Mouse (Mus musculus) lung, embryonic 14.5 days (tissue): Measurements from ENCODE around the gene Hoxd4. TPM values are rescaled to one million over a fixed set of nuclear protein-coding genes. Genes with fewer than 3 reads are reported as not detected.

Experiments
- ATAC-seq: fragments of 200-750 bp; cut with Nextera tagmentation; 2 replicates; pipeline ENCODE4 v1.8.0; 2017; ENCODE audit warnings: mild to moderate bottlenecking, moderate TSS enrichment, moderate library complexity; ENCODE audit not compliant: insufficient read depth
- DNase-seq: peaks from one replicate; pipeline ENCODE4 v3.0.0-alpha.2; 2015
- H3K27ac ChIP-seq: fragments of 300-500 bp; sonication (generic); 2 replicates; pipeline ENCODE4 v1.5.1; 2014; ENCODE audit warnings: low read depth, mild to moderate bottlenecking, moderate library complexity
- H3K27me3 ChIP-seq: fragments of 300-500 bp; sonication (generic); 2 replicates; pipeline ENCODE4 v1.6.1; 2014; ENCODE audit warnings: low read length, control low read depth; ENCODE audit not compliant: insufficient read depth
- H3K36me3 ChIP-seq: fragments of 300-500 bp; sonication (generic); 2 replicates; pipeline ENCODE4 v1.6.1; 2014; ENCODE audit warnings: control low read depth; ENCODE audit not compliant: insufficient read depth
- H3K4me1 ChIP-seq: fragments of 300-500 bp; sonication (generic); 2 replicates; pipeline ENCODE4 v1.6.1; 2014; ENCODE audit warnings: antibody characterized with exemption, control low read depth; ENCODE audit not compliant: insufficient read depth
- H3K4me2 ChIP-seq: fragments of 300-500 bp; sonication (generic); 2 replicates; pipeline ENCODE4 v1.6.1; 2014; ENCODE audit warnings: mild to moderate bottlenecking
- H3K4me3 ChIP-seq: fragments of 300-500 bp; sonication (generic); 2 replicates; pipeline ENCODE4 v1.5.1; 2014; ENCODE audit warnings: low read depth, low read length
- H3K9ac ChIP-seq: fragments of 300-500 bp; sonication (generic); 2 replicates; pipeline ENCODE4 v1.6.1; 2014
- H3K9me3 ChIP-seq: fragments of 300-500 bp; sonication (generic); 2 replicates; pipeline ENCODE4 v1.6.1; 2016; ENCODE audit warnings: low read depth, low read length, control low read depth
- CTCF ChIP-seq: IDR thresholded peaks from 2 replicates; pipeline ENCODE4 v1.5.1; 2016; ENCODE audit warnings: antibody characterized with exemption, low read depth
- WGBS: fragments of 180-500 bp; shearing (Covaris S2); extraction: QIAGEN DNeasy Blood & Tissue Kit; methylation state at CpG from one replicate; pipeline ENCODE4 v1.1.7; 2014; 5-methylcytosine and 5-hydroxymethylcytosine counted together
- polyA plus RNA-seq: library from polyadenylated mRNA; unstranded; fragments of >200 nt; fragmentation: Nextera tagmentation; extraction: Ambion mirVana; gene quantifications from 2 replicates; pipeline ENCODE4 v1.2.1, GENCODE M21; 2014

The Hoxd4 gene
- polyA plus RNA-seq, 1 experiment from 2014 or later = not detected

DNA sequence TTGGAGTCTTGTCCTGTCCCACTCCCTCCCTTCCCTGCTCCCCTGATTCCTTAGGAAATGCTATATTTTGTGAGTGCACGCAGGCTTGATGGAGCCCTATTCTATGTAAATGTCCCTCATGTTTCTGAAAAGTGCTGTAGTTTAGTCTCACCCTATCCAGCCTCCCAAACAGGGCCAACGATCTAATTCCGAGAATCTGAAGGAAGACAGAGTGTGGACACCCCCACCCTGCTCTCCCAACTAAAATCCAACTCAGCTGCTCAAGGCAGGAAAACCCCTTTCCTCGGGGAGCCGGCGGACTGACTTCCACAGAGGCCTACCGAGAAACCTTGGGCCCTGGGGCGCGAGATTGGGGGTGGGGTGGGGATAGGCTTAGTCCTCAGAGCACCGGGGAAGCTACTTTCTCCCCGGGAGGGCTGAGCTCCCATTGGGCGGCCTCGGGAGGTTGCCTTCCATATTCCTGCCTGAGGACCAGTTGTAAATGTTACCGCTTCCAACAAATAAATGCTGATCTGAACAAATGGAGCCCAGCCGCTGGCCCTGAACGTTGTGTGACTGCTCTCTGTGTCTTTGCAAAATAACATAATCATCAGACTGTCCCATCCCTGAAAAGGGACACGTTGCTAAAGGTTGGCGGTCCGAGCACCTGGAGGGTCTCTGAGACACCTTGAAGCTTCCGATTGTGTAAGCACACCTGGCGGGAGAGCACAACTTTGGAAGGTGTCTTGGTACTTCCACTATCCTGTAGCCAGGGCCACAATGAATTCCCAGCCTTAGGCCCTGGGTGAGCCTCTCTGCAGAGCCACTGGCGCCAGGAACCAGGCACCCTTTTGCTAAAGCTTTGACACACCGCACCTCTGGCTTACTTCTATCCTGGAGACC lies 11.8 kb upstream of the Hoxd4 start:
- peaks cover 100% of the 10 kb centered on the region for H3K27me3 ChIP-seq

DNA sequence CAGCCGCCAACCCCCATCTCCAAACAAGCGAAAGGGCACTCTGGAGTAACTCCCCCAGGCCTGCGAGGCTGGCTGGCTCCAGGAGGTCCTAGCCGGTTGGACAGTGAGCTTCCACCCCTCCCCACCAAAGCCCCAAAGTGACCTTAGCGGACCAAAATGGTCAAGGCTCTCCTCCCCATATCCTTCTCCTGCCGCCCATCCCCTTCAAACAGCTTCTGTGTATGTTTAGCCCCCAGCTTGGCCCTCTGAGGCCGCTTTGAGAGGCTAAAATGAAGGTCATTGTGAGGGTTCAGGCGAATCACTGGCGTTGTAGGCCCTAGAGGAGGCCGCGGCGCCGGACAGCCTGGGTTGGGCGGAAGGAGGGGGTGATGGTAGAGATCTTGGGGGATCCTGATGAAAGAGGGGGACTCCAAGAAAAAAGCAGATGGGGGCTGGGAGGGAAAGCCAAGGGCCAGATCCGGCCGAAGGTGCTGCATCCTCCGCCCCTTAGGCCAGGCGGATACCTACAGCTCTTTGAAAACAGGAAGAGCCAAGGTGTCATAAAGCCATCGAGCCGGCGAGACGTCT lies 11.1 kb upstream of the Hoxd4 start:
- Histone ChIP-seq H3K4me3 (no peak overlapping the region), H3K27me3 (peaks cover 97% of the 10 kb centered on the region)
- 5% methylated on average over 22 of the region's 22 CpGs for WGBS

More for the DNA sequence above, 11.8 kb upstream of the Hoxd4 start:
- Histone ChIP-seq H3K27ac (no peak overlapping the region), H3K4me2 (no peak overlapping the region), H3K4me3 (no peak overlapping the region), H3K4me1 (no peaks in the 10 kb centered on the region), H3K9ac (no peak overlapping the region), H3K36me3 (no peaks in the 10 kb centered on the region), H3K9me3 (no peaks in the 10 kb centered on the region)
- 2% methylated on average over 23 of the region's 23 CpGs for WGBS
- ATAC-seq (no peak), DNase-seq (no peak)
- TF ChIP-seq CTCF = no peak

GRCm38 (mm10) chr2:74701949-74702819 lies 9.5 kb upstream of the Hoxd4 start:
- no peak overlapping the region for H3K9ac ChIP-seq
- no peaks in the 10 kb centered on the region for H3K4me1 ChIP-seq
- H3K27ac ChIP-seq = no peak overlapping the region
- WGBS = 11% methylated on average over 17 of the region's 17 CpGs
- no peak overlapping the region for H3K4me3 ChIP-seq
- H3K36me3 ChIP-seq = no peaks in the 10 kb centered on the region
- no peaks in the 10 kb centered on the region for H3K9me3 ChIP-seq
- DNase-seq = peak; percentile 95
- ATAC-seq = no peak
- no peak overlapping the region for H3K4me2 ChIP-seq
- H3K27me3 ChIP-seq = peaks cover 96% of the 10 kb centered on the region
- peak; percentile 89 for TF ChIP-seq CTCF

More for the DNA sequence above, 11.1 kb upstream of the Hoxd4 start:
- no peaks in the 10 kb centered on the region for H3K9me3 ChIP-seq
- no peak overlapping the region for H3K9ac ChIP-seq
- TF ChIP-seq CTCF = no peak
- H3K4me1 ChIP-seq = no peaks in the 10 kb centered on the region
- DNase-seq = no peak
- ATAC-seq = no peak
- no peaks in the 10 kb centered on the region for H3K36me3 ChIP-seq
- H3K27ac ChIP-seq = no peak overlapping the region
- H3K4me2 ChIP-seq = no peak overlapping the region

GRCm38 (mm10) chr2:74702820-74703219 lies 8.9 kb upstream of the Hoxd4 start:
- Histone ChIP-seq H3K4me1 (no peaks in the 10 kb centered on the region), H3K27ac (no peak overlapping the region), H3K9me3 (no peaks in the 10 kb centered on the region), H3K27me3 (peaks cover 96% of the 10 kb centered on the region), H3K4me2 (no peak overlapping the region), H3K4me3 (no peak overlapping the region), H3K9ac (no peak overlapping the region), H3K36me3 (no peaks in the 10 kb centered on the region)
- DNase-seq (no peak), ATAC-seq (no peak)
- 17% methylated on average over 6 of the region's 6 CpGs for WGBS
- TF ChIP-seq CTCF = no peak

DNA sequence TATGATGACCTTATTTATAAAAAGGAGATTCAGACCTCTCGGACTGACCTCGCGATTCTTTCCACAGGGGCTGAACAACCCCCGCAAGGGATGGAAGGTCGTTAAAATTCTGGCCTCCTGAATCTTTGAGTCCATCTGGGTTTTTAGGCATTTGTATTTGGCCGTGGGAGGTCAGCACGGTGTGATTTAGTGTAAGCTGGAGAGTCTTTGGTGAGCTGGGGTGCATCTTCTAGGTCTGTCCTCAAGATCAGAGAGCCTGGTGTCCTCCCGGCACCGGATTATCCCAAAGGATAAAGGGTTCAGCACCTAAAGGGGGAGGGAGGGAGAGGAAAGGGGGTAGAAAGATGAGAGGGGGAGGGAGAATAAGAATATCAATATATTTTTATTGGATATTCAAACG lies 8.4 kb upstream of the Hoxd4 start:
- ATAC-seq = no peak
- Histone ChIP-seq H3K9ac (no peak overlapping the region), H3K4me3 (no peak overlapping the region), H3K27me3 (peaks cover 96% of the 10 kb centered on the region), H3K9me3 (no peaks in the 10 kb centered on the region), H3K36me3 (no peaks in the 10 kb centered on the region), H3K4me1 (no peaks in the 10 kb centered on the region), H3K27ac (no peak overlapping the region), H3K4me2 (no peak overlapping the region)
- WGBS = 7% methylated on average over 10 of the region's 10 CpGs
- TF ChIP-seq CTCF = no peak
- DNase-seq = no peak

- Histone ChIP-seq H3K4me3 (no peak overlapping the region), H3K9me3 (no peaks in the 10 kb centered on the region), H3K9ac (no peak overlapping the region), H3K4me2 (no peak overlapping the region), H3K27ac (no peak overlapping the region), H3K4me1 (no peaks in the 10 kb centered on the region), H3K27me3 (peaks cover 96% of the 10 kb centered on the region), H3K36me3 (no peaks in the 10 kb centered on the region)
- DNase-seq = no peak
- no peak for TF ChIP-seq CTCF
- WGBS = 2% methylated on average over 26 of the region's 26 CpGs
- ATAC-seq = no peak
These were observed 7.9 kb upstream of the Hoxd4 start for GRCm38 (mm10) chr2:74703720-74704392.
